Mouse (Mus musculus): Measurements from ENCODE around the gene Cbwd1. TPM values are rescaled to one million over a fixed set of nuclear protein-coding genes. Genes with fewer than 3 reads are reported as not detected.
A peak's percentile ranks its signal among the peaks of the same experiment; 100 is the strongest.

Cbwd1 gene
- 1 to 10 TPM; 9.3 to 9.9 TPM for total RNA-seq (2021)
- long read RNA-seq, experiment 1, transcript Cbwd1-201 (15 exons, 1,929 nt): major isoform, 7 of 11 reads
- long read RNA-seq, experiment 1, partial matches to known transcripts: 1 of 11 reads
- long read RNA-seq, experiment 1, other reads (novel, unspliced or antisense): 3 of 11 reads
- long read RNA-seq, experiment 2, transcript Cbwd1-201 (15 exons, 1,929 nt): major isoform, 8 of 15 reads
- long read RNA-seq, experiment 2, partial matches to known transcripts: 1 of 15 reads
- long read RNA-seq, experiment 2, other reads (novel, unspliced or antisense): 6 of 15 reads

DNA sequence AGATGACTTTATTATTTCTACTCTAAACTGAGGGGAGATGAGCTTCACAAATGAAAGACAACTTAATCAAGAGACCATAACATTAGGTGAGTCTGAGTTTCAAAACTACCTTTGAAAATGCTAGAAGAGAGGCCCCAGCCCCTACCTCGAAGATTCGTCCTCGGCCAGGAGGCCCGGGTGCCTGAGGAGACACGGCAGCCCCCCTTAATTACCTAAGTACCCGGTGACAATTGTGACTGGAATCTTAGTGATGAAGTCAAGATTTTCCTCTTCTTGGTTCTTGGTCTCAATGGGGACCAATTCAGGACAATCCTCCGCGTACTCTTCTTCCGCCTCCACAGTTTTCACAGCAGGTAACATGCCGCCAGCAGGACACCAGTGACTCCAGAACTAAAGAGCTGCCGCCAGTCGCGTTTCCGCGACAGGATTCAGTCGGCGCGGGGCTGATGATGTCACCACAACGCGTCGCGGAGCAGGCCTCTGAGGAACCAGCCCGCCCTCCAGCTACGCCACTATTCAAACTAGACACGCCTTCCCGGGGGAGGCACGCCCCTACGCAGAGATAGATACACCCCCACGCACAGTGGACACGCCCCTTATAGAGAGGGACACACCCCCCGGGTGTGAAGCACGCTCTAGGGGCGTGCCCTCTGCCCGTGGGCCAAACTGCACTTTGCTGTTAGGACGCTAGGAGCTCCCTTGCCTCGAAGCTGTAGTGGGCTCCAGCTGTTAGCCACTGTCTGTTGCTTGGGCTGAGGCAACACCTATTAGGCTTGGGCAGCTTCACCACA, at the start of gene Cbwd1:
Gene Cbwd1 (minus strand): TSS at position 439 of the 791 bp plus-strand sequence.
- peak; percentile 96 to 99 for DNase-seq
- intact Hi-C loops (cut with DNase I): loop anchor here (2.0 to 10.0 kb wide), 3 partner anchors 39 to 663 kb away; no protein-coding TSS in a partner anchor

DNA sequence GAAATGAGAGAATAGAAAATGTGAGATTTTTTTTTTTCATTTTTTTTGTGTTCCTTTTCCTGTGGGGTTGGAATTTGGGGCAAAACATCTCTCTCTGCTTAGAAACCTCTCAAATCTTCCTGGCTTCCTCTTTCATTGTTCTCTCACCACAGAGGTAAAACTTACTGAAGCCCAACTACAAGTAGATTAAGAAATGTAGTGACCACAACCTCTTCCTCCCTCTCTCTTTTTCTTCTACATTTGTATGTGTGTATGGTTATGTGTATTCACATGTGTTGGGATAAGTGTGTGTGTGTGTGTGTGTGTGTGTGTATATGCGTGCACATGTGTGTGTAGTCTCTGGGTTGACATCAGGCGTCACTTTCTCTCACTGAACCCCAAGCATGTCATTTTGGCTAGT, 47.1 kb upstream of the Cbwd1 start:
- no peak for DNase-seq
- intact Hi-C loops (cut with DNase I): no loop called here

DNA sequence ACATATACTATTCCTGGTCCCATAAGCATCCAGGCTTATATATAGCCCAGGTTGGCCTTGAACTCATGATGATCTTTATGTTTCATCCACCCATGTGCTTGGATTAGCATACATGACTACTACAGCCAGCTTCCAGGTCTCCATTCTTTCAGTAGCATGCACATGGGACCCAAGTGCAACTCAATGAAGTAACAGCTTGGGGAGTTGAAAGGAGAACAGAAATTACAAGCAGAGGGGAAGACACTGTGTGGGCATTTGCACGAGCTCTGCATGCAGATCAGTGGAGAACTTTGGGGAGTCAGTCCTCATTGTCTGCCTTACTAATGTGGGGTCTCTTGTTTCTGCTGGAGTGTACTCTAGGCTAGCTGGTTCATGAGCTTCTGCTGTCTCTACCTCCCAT, 45.3 kb upstream of the Cbwd1 start:
- intact Hi-C loops (cut with DNase I): no loop called here
- DNase-seq: no peak

DNA sequence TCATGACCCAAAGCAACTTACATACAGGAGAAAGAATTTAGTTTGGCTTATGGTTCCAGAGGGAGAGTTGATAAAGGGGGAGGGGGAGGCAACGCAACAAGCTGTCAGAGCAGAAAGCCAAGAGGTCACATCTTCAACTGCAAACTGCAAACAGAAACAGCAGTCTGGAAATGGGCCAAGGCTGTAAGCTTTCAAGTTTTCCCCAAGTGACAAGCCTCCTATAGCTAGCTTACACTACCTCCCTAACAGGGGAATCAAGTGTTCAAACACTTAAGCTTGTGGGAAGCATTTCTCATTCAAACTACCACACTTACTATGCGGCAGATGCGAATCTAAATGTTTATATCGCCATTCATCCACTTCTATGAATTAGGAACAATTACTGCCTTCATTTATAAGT, 42.4 kb upstream of the Cbwd1 start:
- DNase-seq: no peak
- intact Hi-C loops (cut with DNase I): no loop called here

DNA sequence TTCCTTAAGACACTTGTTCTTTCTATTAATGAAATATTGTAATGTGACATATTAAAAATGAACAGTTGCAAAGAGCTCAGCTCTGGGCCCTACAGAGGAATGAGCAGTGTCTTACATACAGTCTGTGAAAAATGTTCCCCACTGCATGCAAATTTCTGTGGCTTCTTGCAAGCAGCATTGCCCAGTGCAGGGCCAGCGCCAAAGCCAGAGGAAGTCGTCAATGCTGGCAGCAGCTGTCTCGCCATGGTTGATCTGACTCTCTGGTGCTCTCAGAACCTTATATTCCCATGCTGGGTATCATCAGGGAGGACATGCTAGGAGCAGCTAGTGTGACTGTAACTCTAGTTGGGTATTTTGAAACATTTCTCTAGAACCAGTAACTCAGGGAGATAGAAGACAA, 41.4 kb upstream of the Cbwd1 start:
- intact Hi-C loops (cut with DNase I): no loop called here
- DNase-seq: no peak

DNA sequence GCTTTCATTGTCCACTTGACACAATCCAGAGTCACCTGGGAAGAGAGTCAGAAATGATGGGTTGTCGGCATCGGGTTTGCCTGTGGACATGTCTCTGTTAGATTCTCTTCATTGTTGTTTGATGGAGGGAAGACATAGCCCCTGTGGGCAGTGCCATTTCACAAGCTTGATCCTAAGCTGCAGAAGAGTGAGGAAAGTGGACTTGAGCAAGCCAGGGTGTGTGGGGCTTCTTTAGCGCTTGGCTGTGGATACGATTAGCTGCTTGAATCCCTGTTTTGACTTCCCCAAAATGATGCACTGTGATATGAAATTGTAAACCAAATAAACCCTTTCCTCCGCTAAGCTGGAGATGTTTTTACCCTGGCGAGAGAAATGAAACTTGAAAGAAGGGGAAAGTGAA, 40.6 kb upstream of the Cbwd1 start:
- no peak for DNase-seq
- intact Hi-C loops (cut with DNase I): no loop called here

DNA sequence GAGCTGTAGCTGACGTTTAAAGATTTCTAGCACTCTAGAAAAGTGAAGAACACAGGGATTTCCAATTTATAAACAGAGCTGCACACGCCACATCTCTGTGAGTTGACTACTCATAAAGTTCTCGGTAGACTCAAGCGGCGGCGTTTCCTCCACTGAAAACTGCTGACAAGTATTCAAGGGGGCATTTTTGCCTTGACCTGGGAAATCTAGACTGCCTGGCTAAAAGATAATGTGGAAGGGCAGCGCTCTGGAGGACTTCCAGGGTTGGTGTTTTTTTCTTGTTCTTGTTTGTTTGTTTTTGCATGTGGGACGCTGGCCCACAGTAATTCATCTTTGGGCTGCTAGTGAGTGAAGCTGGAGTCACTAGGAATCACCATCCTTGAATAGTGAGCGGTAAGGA, 38.7 kb upstream of the Cbwd1 start:
- DNase-seq: no peak
- intact Hi-C loops (cut with DNase I): loop anchor here (2.0 kb wide), 1 partner anchor 39 kb away; the partner anchor contains the start of gene Cbwd1

DNA sequence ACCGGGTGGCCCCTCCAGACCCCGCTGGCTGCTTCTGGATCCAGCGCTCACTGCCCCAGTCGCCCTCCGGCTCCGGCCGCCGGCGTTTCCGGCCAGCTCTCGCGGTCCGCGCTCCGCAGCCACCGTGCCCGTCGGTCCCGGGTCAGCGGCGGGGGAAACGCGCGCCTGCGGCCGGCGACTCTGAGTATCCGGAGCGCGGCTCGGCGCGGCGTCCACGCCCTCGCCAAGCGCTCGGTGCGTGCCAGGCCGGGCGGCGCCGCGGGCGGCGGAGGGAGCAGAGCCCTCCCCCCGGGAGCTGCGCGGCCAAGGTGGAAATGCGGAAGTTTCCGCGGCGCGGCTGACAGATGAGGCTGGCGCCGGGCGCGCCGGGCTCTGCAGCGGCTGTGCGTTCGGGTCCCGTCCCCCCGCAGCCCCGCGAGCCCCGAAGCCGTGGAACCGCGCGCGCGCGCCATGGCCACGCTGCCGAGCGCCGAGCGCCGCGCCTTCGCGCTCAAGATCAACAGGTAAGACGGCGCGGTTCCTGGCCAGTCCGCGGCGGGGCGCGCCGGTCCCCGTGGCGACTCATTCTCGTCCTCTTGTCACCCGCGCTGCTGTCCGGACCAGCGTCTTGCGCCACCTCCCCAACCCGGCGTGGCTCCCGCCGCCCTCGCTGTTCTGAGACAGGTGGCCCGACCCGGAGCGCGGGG, 37.9 kb upstream of the Cbwd1 start, which contains the start of gene Dock8:
Gene Dock8 (plus strand): TSS at position 334 of the 686 bp plus-strand sequence.
- intact Hi-C loops (cut with DNase I): no loop called here
- DNase-seq: peak; percentile 76 to 83

DNA sequence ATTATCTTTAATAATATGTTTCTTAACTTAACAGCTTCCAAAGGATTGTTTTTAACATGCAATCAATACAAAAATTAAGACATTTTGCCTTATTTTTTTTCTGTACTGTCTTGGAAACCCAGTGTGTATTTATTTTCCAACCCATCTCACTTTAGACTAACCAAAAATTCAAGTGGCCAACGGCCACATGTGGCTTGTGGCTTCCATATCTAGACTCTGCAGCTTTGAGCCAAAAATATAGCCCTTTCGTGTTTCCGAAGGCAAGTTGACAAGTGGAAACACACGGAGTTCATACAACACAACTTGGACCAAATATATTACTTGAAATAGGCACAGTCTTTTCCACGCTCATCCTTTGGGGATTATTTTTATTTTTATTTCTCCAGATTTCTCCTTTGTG, 37.2 kb upstream of the Cbwd1 start:
- intact Hi-C loops (cut with DNase I): no loop called here
- no peak for DNase-seq

DNA sequence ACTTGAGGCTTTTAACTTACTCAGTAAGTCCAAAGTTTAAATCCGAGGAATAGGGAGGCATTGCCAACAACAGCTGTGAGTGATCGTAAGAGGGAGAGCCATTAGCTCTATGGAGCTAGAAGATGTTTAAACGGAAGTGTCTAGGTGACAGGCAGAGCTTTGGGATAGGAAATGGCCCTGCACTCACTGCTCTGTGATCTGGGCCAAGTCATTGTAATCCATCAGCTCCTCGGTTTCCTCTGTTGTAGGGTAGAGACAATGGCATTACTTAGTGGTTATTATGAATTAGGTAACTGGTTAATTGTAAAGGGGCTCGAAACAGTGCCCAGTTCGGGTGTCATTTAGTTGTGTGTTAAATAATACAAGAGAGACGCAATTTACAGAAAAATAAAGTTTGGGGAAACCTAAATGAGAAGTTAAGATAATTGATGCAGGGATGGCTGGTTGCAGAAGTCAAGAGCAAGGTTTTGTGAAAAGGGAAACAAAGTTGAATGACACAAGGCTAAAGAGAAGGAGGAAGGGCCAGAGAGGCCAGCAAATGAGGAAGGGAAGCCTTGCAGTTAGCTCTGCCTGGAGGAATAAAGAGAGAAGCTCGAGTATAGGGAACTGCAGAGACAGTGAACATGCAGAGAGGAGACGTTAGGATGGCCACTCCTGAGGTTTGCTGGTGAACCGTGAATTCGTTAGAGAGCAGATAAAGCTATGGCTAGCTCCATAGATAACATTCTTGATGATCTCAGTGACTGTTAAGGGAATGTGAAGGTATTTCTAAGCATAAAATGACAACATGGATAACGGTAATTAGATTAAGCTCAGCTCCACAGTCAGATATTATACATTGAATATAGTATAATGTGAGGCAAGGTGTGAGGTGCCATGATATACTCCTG, 35.6 kb upstream of the Cbwd1 start:
- no peak for DNase-seq
- intact Hi-C loops (cut with DNase I): no loop called here

DNA sequence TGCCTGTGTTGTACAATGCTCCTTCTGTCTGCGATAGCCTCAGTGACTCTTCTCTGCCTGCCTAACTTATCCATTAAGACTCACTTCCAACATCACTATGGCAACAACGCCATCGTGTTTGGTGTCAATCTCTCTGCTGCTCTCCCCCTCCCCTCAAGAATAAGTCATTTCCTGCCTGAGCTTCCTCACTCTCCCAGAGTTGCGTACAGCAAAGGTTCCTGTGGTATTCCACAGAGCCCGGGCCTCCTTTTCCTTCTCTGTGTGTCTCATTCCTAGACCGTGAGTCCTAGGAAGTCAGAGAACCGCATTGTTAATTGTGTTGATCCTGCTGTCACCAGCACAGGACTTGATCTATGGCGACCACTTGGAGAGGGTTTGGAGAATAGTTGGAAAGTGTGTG, 33.5 kb upstream of the Cbwd1 start:
- intact Hi-C loops (cut with DNase I): no loop called here
- DNase-seq: peak in 1 of 2 experiments; percentile 18

DNA sequence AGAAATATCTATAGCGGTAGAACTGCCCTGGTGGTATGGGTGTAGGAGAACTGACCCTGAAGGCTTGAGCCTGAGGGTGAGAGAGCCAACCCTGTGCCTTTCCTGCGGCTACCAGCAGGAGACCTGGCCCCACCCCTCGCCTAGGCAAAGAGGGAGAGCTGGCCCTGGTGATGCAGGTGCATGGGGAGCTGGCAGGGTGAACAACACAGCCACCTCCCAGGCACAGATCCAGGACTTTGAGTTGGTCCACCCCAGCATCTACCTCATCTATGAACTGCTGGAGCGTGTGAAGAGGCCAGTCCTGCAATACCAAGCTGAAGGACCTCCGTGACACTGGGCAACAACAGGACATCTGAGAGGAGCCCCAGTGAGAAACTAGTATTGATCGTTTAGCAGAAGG, 32.1 kb upstream of the Cbwd1 start:
- DNase-seq: no peak
- intact Hi-C loops (cut with DNase I): no loop called here

DNA sequence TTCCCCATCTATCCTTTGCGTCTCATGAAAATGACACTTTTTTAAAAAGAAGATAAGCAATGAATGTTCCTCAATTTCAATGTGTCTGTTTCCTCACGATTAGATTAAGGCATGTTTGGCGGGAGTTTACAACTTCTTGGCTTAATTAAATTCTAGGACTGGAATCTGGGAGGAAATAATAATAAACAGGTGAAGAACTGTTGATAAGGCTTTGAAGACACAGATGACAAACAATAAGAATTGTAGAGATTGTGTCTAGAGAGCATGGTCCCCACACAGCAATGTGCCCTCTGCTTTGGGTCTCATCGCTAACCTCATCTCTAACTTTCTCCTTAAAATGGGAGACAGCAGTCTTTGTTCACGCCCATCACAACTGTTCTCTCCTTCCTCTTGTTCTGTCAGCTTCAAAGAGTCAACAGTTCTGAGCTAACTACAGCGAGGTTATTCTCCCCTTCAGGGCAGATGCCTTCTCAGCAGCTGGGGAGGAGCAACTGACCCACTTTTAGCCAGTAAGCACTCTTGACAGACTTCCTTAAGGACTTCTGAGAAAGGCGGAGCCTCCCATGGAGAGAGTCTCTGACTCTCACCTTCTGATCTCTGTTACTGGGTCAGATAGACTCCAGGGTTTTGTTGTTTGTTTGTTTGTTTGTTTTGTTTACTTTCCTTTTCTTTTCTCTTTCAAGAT, 28.9 kb upstream of the Cbwd1 start:
- intact Hi-C loops (cut with DNase I): no loop called here
- no peak for DNase-seq

DNA sequence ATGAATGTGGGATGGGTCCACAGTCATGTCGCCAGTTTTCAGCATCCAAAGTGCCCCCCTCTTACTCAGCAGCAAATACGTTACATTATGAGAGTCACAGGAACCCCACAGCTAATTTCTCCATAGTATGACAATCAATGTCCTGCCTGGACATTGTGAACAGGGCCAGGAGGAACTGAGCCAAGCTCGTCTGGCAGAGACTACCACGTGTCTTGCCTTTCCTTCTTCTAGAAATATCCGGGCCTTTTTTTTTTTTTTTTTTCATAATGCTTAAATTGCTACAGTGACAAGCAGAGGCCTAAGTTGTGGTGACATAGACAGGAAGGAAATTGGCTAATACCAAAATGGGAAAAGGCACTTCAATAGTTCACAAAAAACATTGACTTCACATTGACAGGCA, 27.4 kb upstream of the Cbwd1 start:
- DNase-seq: peak; percentile 30 to 38
- intact Hi-C loops (cut with DNase I): no loop called here

DNA sequence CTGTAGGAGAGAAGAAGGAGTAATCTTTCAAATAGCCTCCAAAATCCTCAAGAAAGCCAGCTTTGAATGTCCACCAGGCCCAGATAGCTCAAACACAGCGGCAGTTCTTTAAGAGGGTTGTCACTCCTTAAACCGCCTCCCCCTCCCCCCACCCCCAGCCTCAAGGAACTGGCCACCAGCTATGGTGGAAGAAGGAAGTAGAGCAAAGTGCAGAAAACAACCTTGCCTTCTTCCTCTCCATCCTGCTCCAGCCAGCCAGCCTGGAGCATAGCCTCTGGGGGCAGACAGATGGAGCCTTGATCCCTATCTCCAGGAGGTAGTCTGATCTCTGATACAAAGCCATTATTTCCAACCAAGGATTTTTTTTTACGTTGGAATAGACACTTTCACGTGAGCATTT, 25.9 kb upstream of the Cbwd1 start:
- intact Hi-C loops (cut with DNase I): no loop called here
- DNase-seq: no peak

DNA sequence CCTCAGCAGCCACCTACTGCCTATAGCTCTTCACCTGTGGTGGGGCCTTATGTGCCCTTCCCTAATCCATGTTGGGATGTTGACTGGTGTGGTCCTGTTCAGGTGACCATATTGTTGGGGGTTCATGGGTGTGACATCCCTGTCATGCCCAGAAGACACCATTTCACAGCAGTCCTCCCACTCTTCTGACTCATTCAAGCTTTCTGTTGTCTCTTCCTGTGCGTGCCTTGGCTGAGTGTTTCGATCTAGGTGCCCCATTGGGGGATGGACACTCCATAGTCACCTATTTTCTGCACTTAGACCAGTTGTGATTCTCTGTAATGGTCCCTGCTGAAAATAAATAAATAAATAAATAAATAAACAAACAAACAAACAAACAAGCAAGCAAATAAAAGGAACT, 23.6 kb upstream of the Cbwd1 start:
- intact Hi-C loops (cut with DNase I): no loop called here
- DNase-seq: no peak

DNA sequence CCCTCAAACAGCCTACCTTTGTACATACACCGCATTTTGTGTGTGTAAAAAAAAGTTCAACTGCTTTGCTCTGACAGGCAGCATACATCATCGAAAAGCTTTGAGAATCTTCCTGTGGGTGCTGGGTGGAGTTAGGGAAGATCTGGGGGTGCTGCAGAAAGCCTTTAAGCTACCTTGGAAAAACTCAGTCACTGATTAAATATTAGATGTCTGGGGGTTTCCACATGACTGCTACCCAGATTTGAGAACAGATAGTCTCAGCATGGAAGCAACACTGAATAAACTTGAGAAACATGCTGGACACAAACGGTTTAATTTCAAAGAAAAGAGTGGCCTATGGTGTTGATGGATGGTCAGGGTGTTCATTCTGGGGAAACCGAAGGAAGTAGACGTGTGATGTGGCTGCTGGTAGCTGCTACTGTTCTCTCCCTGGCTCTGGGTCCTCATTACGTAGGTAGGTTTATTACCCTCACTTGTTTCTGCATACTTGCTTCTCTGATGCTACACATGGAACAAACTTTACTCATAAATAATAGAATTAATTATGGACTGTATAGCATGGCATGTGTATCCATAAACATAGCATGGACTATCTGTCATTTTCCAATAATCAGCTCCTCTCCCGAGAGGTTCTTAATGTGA, 22.6 kb upstream of the Cbwd1 start:
- no peak for DNase-seq
- intact Hi-C loops (cut with DNase I): no loop called here

DNA sequence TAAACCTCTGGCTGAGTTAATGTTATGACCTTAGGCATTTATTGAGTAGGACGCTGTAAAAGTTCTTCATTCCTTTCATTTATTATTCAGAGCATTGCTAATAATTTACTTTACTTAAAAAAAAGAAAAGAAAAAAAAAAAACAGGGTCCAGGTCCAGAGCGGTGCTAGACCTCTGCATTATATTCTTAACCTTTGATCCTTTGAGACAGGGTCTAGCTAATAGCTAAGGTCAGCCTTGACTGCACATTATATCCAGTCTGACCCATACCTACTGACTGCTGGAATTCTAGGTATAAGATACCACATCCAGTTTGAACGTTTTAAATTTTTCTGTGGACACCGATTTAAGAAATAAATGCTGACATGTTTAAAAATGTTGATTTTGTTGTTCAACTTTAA, 21.6 kb upstream of the Cbwd1 start:
- intact Hi-C loops (cut with DNase I): no loop called here
- no peak for DNase-seq

DNA sequence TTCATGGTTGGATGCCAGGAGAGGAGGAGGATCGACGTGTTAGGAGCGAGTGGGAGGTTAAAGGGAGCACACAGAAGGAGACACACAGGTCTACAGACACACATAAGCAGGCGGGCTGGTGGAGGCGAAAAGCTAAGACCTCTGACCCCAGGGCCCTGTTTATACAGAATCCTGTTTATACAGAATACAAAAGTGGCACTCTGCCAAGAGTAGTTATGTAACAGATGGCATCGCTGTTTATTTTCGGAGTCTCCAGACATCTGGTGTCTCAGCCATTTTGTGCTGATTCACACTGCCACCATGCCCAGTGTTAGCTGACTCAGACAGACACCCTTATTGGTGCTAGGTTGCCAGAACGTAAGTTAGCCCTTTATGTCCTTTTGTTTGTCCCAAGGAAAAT, 19.9 kb upstream of the Cbwd1 start:
- intact Hi-C loops (cut with DNase I): no loop called here
- no peak for DNase-seq
